Mouse (Mus musculus): ENCODE results near the gene Il11. TPM values are rescaled to one million over a fixed set of nuclear protein-coding genes. Genes with fewer than 3 reads are reported as not detected.

The Il11 gene
- polyA plus RNA-seq, 1 experiment from 2014 or later: 0.19 TPM

- WGBS: 77% methylated on average over 21 of the region's 21 CpGs
These were observed 40.8 kb downstream of the Il11 start for GRCm38 (mm10) chr7:4741672-4742481.

GRCm38 (mm10) chr7:4741151-4741550, 41.5 kb downstream of the Il11 start:
- ATAC-seq (replicated peaks; ENCODE audit: low FRiP score) (no peak), DNase-seq (ENCODE audit: low spot score) (peak; percentile 73)
- no peaks in the 10 kb centered on the region for H3K9me3 ChIP-seq (ENCODE audit: control insufficient read depth, low read length)
- H3K4me1 ChIP-seq (replicated peaks; ENCODE audit: control insufficient read depth, insufficient read depth, low read length): peaks cover 11% of the 10 kb centered on the region
- H3K27ac ChIP-seq (ENCODE audit: low read depth, low read length): peak overlapping the region; percentile 86
- WGBS: 1% methylated on average over 4 of the region's 4 CpGs
- no peaks in the 10 kb centered on the region for H3K36me3 ChIP-seq (ENCODE audit: control insufficient read depth, insufficient read depth, low read length)
- H3K27me3 ChIP-seq (ENCODE audit: control insufficient read depth, insufficient read depth, low read length): no peaks in the 10 kb centered on the region
- peak overlapping the region; percentile 89 for H3K9ac ChIP-seq (ENCODE audit: low read length)
- peak overlapping the region; percentile 92 for H3K4me2 ChIP-seq (ENCODE audit: low read depth, low read length, severe bottlenecking)
- peak overlapping the region; percentile 76 for H3K4me3 ChIP-seq (ENCODE audit: low read depth, low read length)

More at GRCm38 (mm10) chr7:4741672-4742481, 40.8 kb downstream of the Il11 start:
- H3K9ac ChIP-seq (ENCODE audit: low read length): peak overlapping the region; percentile 89
- no peaks in the 10 kb centered on the region for H3K9me3 ChIP-seq (ENCODE audit: control insufficient read depth, low read length)
- H3K4me1 ChIP-seq (replicated peaks; ENCODE audit: control insufficient read depth, insufficient read depth, low read length): peaks cover 11% of the 10 kb centered on the region
- DNase-seq (ENCODE audit: low spot score) (no peak), ATAC-seq (replicated peaks; ENCODE audit: low FRiP score) (no peak)
- H3K27me3 ChIP-seq (ENCODE audit: control insufficient read depth, insufficient read depth, low read length): no peaks in the 10 kb centered on the region
- H3K36me3 ChIP-seq (ENCODE audit: control insufficient read depth, insufficient read depth, low read length): no peaks in the 10 kb centered on the region
- no peak overlapping the region; the same call in 1 of the 2 replicates for H3K27ac ChIP-seq (ENCODE audit: low read depth, low read length)
- peak overlapping the region; percentile 92; the same call in 1 of the 2 replicates for H3K4me2 ChIP-seq (ENCODE audit: low read depth, low read length, severe bottlenecking)
- no peak overlapping the region; the same call in 1 of the 2 replicates for H3K4me3 ChIP-seq (ENCODE audit: low read depth, low read length)

GRCm38 (mm10) chr7:4740309-4740727, 42.3 kb downstream of the Il11 start:
- no peaks in the 10 kb centered on the region for H3K9me3 ChIP-seq (ENCODE audit: control insufficient read depth, low read length)
- no peak for DNase-seq (ENCODE audit: low spot score)
- peak overlapping the region; percentile 89 for H3K9ac ChIP-seq (ENCODE audit: low read length)
- peaks cover 11% of the 10 kb centered on the region for H3K4me1 ChIP-seq (replicated peaks; ENCODE audit: control insufficient read depth, insufficient read depth, low read length)
- under 1% methylated on average over 14 of the region's 14 CpGs for WGBS
- H3K4me3 ChIP-seq (ENCODE audit: low read depth, low read length): peak overlapping the region; percentile 76
- H3K4me2 ChIP-seq (ENCODE audit: low read depth, low read length, severe bottlenecking): peak overlapping the region; percentile 92
- no peak; the same call in none of the 2 replicates for ATAC-seq (replicated peaks; ENCODE audit: low FRiP score)
- peak overlapping the region; percentile 86 for H3K27ac ChIP-seq (ENCODE audit: low read depth, low read length)
- H3K27me3 ChIP-seq (ENCODE audit: control insufficient read depth, insufficient read depth, low read length): no peaks in the 10 kb centered on the region
- H3K36me3 ChIP-seq (ENCODE audit: control insufficient read depth, insufficient read depth, low read length): no peaks in the 10 kb centered on the region

- Histone ChIP-seq H3K27me3 (ENCODE audit: control insufficient read depth, insufficient read depth, low read length) (no peaks in the 10 kb centered on the region), H3K36me3 (ENCODE audit: control insufficient read depth, insufficient read depth, low read length) (no peaks in the 10 kb centered on the region), H3K4me2 (ENCODE audit: low read depth, low read length, severe bottlenecking) (peak within 1 kb of the TSS; percentile 92), H3K4me3 (ENCODE audit: low read depth, low read length) (peak within 1 kb of the TSS; percentile 76), H3K4me1 (replicated peaks; ENCODE audit: control insufficient read depth, insufficient read depth, low read length) (peaks cover 11% of the 10 kb centered on the region), H3K9ac (ENCODE audit: low read length) (peak within 1 kb of the TSS; percentile 89), H3K9me3 (ENCODE audit: control insufficient read depth, low read length) (no peaks in the 10 kb centered on the region), H3K27ac (ENCODE audit: low read depth, low read length) (peak within 1 kb of the TSS; percentile 86)
- DNase-seq (ENCODE audit: low spot score) (peak; percentile 95), ATAC-seq (replicated peaks; ENCODE audit: low FRiP score) (peak; percentile 97)
- WGBS: under 1% methylated on average over 44 of the region's 44 CpGs
These were observed 42.9 kb downstream of the Il11 start, which contains the start of gene Kmt5c for GRCm38 (mm10) chr7:4739544-4740275. Gene Kmt5c, plus strand, starts transcription at chr7:4740115.

GRCm38 (mm10) chr7:4739041-4739543, 43.6 kb downstream of the Il11 start:
- Histone ChIP-seq H3K9me3 (ENCODE audit: control insufficient read depth, low read length) (no peaks in the 10 kb centered on the region), H3K36me3 (ENCODE audit: control insufficient read depth, insufficient read depth, low read length) (no peaks in the 10 kb centered on the region), H3K4me1 (replicated peaks; ENCODE audit: control insufficient read depth, insufficient read depth, low read length) (peaks cover 11% of the 10 kb centered on the region), H3K27ac (ENCODE audit: low read depth, low read length) (peak overlapping the region; percentile 85), H3K9ac (ENCODE audit: low read length) (peak overlapping the region; percentile 12; the same call in 1 of the 2 replicates), H3K4me3 (ENCODE audit: low read depth, low read length) (peak overlapping the region; percentile 27), H3K27me3 (ENCODE audit: control insufficient read depth, insufficient read depth, low read length) (no peaks in the 10 kb centered on the region), H3K4me2 (ENCODE audit: low read depth, low read length, severe bottlenecking) (peak overlapping the region; percentile 56)
- DNase-seq (ENCODE audit: low spot score) (no peak), ATAC-seq (replicated peaks; ENCODE audit: low FRiP score) (no peak)
- WGBS: 43% methylated on average over 10 of the region's 10 CpGs

- Histone ChIP-seq H3K4me1 (replicated peaks; ENCODE audit: control insufficient read depth, insufficient read depth, low read length) (no peaks in the 10 kb centered on the region), H3K4me2 (ENCODE audit: low read depth, low read length, severe bottlenecking) (no peak overlapping the region), H3K9me3 (ENCODE audit: control insufficient read depth, low read length) (no peaks in the 10 kb centered on the region), H3K27ac (ENCODE audit: low read depth, low read length) (no peak overlapping the region), H3K27me3 (ENCODE audit: control insufficient read depth, insufficient read depth, low read length) (no peaks in the 10 kb centered on the region), H3K9ac (ENCODE audit: low read length) (no peak overlapping the region), H3K36me3 (ENCODE audit: control insufficient read depth, insufficient read depth, low read length) (no peaks in the 10 kb centered on the region), H3K4me3 (ENCODE audit: low read depth, low read length) (no peak overlapping the region)
- ATAC-seq (replicated peaks; ENCODE audit: low FRiP score) (no peak), DNase-seq (ENCODE audit: low spot score) (no peak)
- 70% methylated on average over 6 of the region's 6 CpGs for WGBS
These were observed 49.7 kb downstream of the Il11 start for GRCm38 (mm10) chr7:4732968-4733392.

- no peaks in the 10 kb centered on the region for H3K36me3 ChIP-seq (ENCODE audit: control insufficient read depth, insufficient read depth, low read length)
- no peak for DNase-seq (ENCODE audit: low spot score)
- no peak overlapping the region for H3K27ac ChIP-seq (ENCODE audit: low read depth, low read length)
- ATAC-seq (replicated peaks; ENCODE audit: low FRiP score): no peak
- WGBS: 84% methylated on average over 5 of the region's 5 CpGs
- H3K9ac ChIP-seq (ENCODE audit: low read length): no peak overlapping the region
- H3K27me3 ChIP-seq (ENCODE audit: control insufficient read depth, insufficient read depth, low read length): no peaks in the 10 kb centered on the region
- no peak overlapping the region for H3K4me3 ChIP-seq (ENCODE audit: low read depth, low read length)
- H3K4me1 ChIP-seq (replicated peaks; ENCODE audit: control insufficient read depth, insufficient read depth, low read length): no peaks in the 10 kb centered on the region
- H3K9me3 ChIP-seq (ENCODE audit: control insufficient read depth, low read length): no peaks in the 10 kb centered on the region
- no peak overlapping the region for H3K4me2 ChIP-seq (ENCODE audit: low read depth, low read length, severe bottlenecking)
These were observed 51.6 kb downstream of the Il11 start for GRCm38 (mm10) chr7:4731090-4731489.

GRCm38 (mm10) chr7:4725169-4725568, 57.5 kb downstream of the Il11 start, which contains the start of gene Tmem150b:
Gene Tmem150b, minus strand, starts transcription at chr7:4725249.
- no peak for ATAC-seq (replicated peaks; ENCODE audit: low FRiP score)
- H3K4me1 ChIP-seq (replicated peaks; ENCODE audit: control insufficient read depth, insufficient read depth, low read length): no peaks in the 10 kb centered on the region

More at GRCm38 (mm10) chr7:4725169-4725568, 57.5 kb downstream of the Il11 start, which contains the start of gene Tmem150b:
- no peak within 1 kb of the TSS for H3K4me2 ChIP-seq (ENCODE audit: low read depth, low read length, severe bottlenecking)
- no peaks in the 10 kb centered on the region for H3K9me3 ChIP-seq (ENCODE audit: control insufficient read depth, low read length)
- whole genome bisulfite sequencing: 85% methylated on average over 7 of the region's 7 CpGs
- no peak for DNase-seq (ENCODE audit: low spot score)
- no peaks in the 10 kb centered on the region for H3K27me3 ChIP-seq (ENCODE audit: control insufficient read depth, insufficient read depth, low read length)
- no peak within 1 kb of the TSS for H3K27ac ChIP-seq (ENCODE audit: low read depth, low read length)
- H3K36me3 ChIP-seq (ENCODE audit: control insufficient read depth, insufficient read depth, low read length): no peaks in the 10 kb centered on the region
- H3K4me3 ChIP-seq (ENCODE audit: low read depth, low read length): no peak within 1 kb of the TSS
- H3K9ac ChIP-seq (ENCODE audit: low read length): peak within 1 kb of the TSS; percentile 33; the same call in 1 of the 2 replicates

All from forebrain, embryonic 11.5 days (tissue).